Mouse (Mus musculus) heart, embryonic 12.5 days (tissue): ENCODE data around the gene Gramd2. TPM values are rescaled to one million over a fixed set of nuclear protein-coding genes. Genes with fewer than 3 reads are reported as not detected.

ENCODE experiments used
- ATAC-seq: fragments of 200-750 bp; cut with Nextera tagmentation; 2 replicates; pipeline ENCODE4 v1.8.0; 2017; ENCODE audit warnings: moderate TSS enrichment, moderate library complexity; ENCODE audit not compliant: insufficient number of reproducible peaks, low FRiP score
- H3K27ac ChIP-seq: fragments of 300-500 bp; sonication (generic); 2 replicates; pipeline ENCODE4 v1.5.1; 2016; ENCODE audit warnings: mild to moderate bottlenecking, moderate library complexity; ENCODE audit not compliant: poor library complexity, severe bottlenecking
- H3K27me3 ChIP-seq: fragments of 300-500 bp; sonication (generic); replicated peaks from 2 replicates; pipeline ENCODE4 v1.6.1; 2016; ENCODE audit warnings: mild to moderate bottlenecking, moderate library complexity
- H3K36me3 ChIP-seq: fragments of 300-500 bp; sonication (generic); 2 replicates; pipeline ENCODE4 v1.6.1; 2016; ENCODE audit warnings: mild to moderate bottlenecking, moderate library complexity
- H3K4me1 ChIP-seq: fragments of 300-500 bp; sonication (generic); replicated peaks from 2 replicates; pipeline ENCODE4 v1.6.1; 2016; ENCODE audit warnings: mild to moderate bottlenecking
- H3K4me2 ChIP-seq: fragments of 300-500 bp; sonication (generic); 2 replicates; pipeline ENCODE4 v1.6.1; 2016; ENCODE audit warnings: mild to moderate bottlenecking, moderate library complexity
- H3K4me3 ChIP-seq: fragments of 300-500 bp; sonication (generic); 2 replicates; pipeline ENCODE4 v1.5.1; 2016; ENCODE audit warnings: mild to moderate bottlenecking
- H3K9ac ChIP-seq: fragments of 300-500 bp; sonication (generic); 2 replicates; pipeline ENCODE4 v1.6.1; 2016; ENCODE audit warnings: mild to moderate bottlenecking, moderate library complexity
- H3K9me3 ChIP-seq: fragments of 300-500 bp; sonication (generic); replicated peaks from 2 replicates; pipeline ENCODE4 v1.6.1; 2016; ENCODE audit warnings: mild to moderate bottlenecking, moderate library complexity
- WGBS: fragments of 180-500 bp; shearing (Covaris S2); methylation state at CpG from one replicate; pipeline ENCODE4 v1.1.7; 2016; 5-methylcytosine and 5-hydroxymethylcytosine counted together
- polyA plus RNA-seq: library from polyadenylated mRNA; unstranded; fragments of >200 nt; fragmentation: Nextera tagmentation; extraction: Ambion mirVana; gene quantifications from 2 replicates; pipeline ENCODE4 v1.2.1, GENCODE M21; 2016

Gene Gramd2
- 0.32 TPM in 1 of 2 replicates, not detected in the other for polyA plus RNA-seq

GRCm38 (mm10) chr9:59679678-59680533, at the start of gene Gramd2:
Gene Gramd2 (plus strand): TSS chr9:59680144.
- Histone ChIP-seq H3K27me3 (peaks cover 25% of the 10 kb centered on the region), H3K9me3 (no peaks in the 10 kb centered on the region), H3K4me1 (peaks cover 8% of the 10 kb centered on the region), H3K27ac (no peak within 1 kb of the TSS), H3K4me3 (peak within 1 kb of the TSS; percentile 46), H3K9ac (peak within 1 kb of the TSS; percentile 43), H3K36me3 (peaks cover 47% of the 10 kb centered on the region), H3K4me2 (peak within 1 kb of the TSS; percentile 79)
- WGBS: 1% methylated on average over 47 of the region's 47 CpGs
- ATAC-seq: peak; percentile 89

- Histone ChIP-seq H3K27me3 (no peaks in the 10 kb centered on the region), H3K4me1 (no peaks in the 10 kb centered on the region), H3K9me3 (no peaks in the 10 kb centered on the region), H3K9ac (no peak overlapping the region), H3K27ac (no peak overlapping the region), H3K36me3 (peaks cover 70% of the 10 kb centered on the region), H3K4me2 (no peak overlapping the region), H3K4me3 (no peak overlapping the region)
- ATAC-seq: no peak
- 74% methylated on average over 1 of the region's 1 CpGs for WGBS
Measured at GRCm38 (mm10) chr9:59638372-59638771, 41.6 kb upstream of the Gramd2 start.

GRCm38 (mm10) chr9:59639936-59640335, 40.0 kb upstream of the Gramd2 start:
- peaks cover 64% of the 10 kb centered on the region for H3K36me3 ChIP-seq
- H3K4me3 ChIP-seq: no peak overlapping the region
- WGBS: 89% methylated on average over 4 of the region's 4 CpGs
- no peak overlapping the region for H3K9ac ChIP-seq
- H3K4me1 ChIP-seq: no peaks in the 10 kb centered on the region
- H3K4me2 ChIP-seq: no peak overlapping the region
- H3K27ac ChIP-seq: no peak overlapping the region
- no peak for ATAC-seq
- H3K9me3 ChIP-seq: no peaks in the 10 kb centered on the region
- no peaks in the 10 kb centered on the region for H3K27me3 ChIP-seq

- 78% methylated on average over 2 of the region's 2 CpGs for WGBS
- Histone ChIP-seq H3K4me3 (no peak overlapping the region), H3K4me2 (no peak overlapping the region), H3K27ac (no peak overlapping the region), H3K9me3 (no peaks in the 10 kb centered on the region), H3K27me3 (no peaks in the 10 kb centered on the region), H3K36me3 (peaks cover 59% of the 10 kb centered on the region), H3K9ac (no peak overlapping the region), H3K4me1 (no peaks in the 10 kb centered on the region)
- no peak for ATAC-seq
Measured at GRCm38 (mm10) chr9:59641320-59641719, 38.6 kb upstream of the Gramd2 start.

GRCm38 (mm10) chr9:59649911-59650310, 30.0 kb upstream of the Gramd2 start:
- no peak overlapping the region for H3K4me3 ChIP-seq
- no peak for ATAC-seq
- no peaks in the 10 kb centered on the region for H3K9me3 ChIP-seq
- peaks cover 42% of the 10 kb centered on the region for H3K36me3 ChIP-seq
- H3K4me1 ChIP-seq: no peaks in the 10 kb centered on the region
- H3K27ac ChIP-seq: no peak overlapping the region
- no peak overlapping the region for H3K4me2 ChIP-seq
- 95% methylated on average over 4 of the region's 4 CpGs for WGBS
- H3K27me3 ChIP-seq: no peaks in the 10 kb centered on the region
- H3K9ac ChIP-seq: no peak overlapping the region

- Histone ChIP-seq H3K9me3 (no peaks in the 10 kb centered on the region), H3K27me3 (no peaks in the 10 kb centered on the region), H3K4me3 (no peak overlapping the region), H3K27ac (no peak overlapping the region), H3K4me2 (no peak overlapping the region), H3K9ac (no peak overlapping the region), H3K4me1 (peaks cover 3% of the 10 kb centered on the region; the same call in 1 of the 2 replicates), H3K36me3 (peaks cover 30% of the 10 kb centered on the region)
- ATAC-seq: no peak
- 24% methylated on average over 3 of the region's 3 CpGs for WGBS
Measured at GRCm38 (mm10) chr9:59653371-59653770, 26.6 kb upstream of the Gramd2 start.

GRCm38 (mm10) chr9:59654450-59654983, 25.4 kb upstream of the Gramd2 start:
- peaks cover 19% of the 10 kb centered on the region for H3K36me3 ChIP-seq
- H3K4me2 ChIP-seq: no peak overlapping the region
- H3K27ac ChIP-seq: no peak overlapping the region
- H3K4me3 ChIP-seq: no peak overlapping the region
- 77% methylated on average over 2 of the region's 2 CpGs for WGBS
- no peaks in the 10 kb centered on the region for H3K27me3 ChIP-seq
- H3K9ac ChIP-seq: no peak overlapping the region
- ATAC-seq: no peak
- H3K4me1 ChIP-seq: peaks cover 12% of the 10 kb centered on the region
- H3K9me3 ChIP-seq: no peaks in the 10 kb centered on the region

- H3K4me3 ChIP-seq: peak within 1 kb of the TSS; percentile 89
- peaks cover 28% of the 10 kb centered on the region for H3K4me1 ChIP-seq
- H3K27ac ChIP-seq: peak within 1 kb of the TSS; percentile 99
- H3K27me3 ChIP-seq: no peaks in the 10 kb centered on the region
- H3K36me3 ChIP-seq: peaks cover 15% of the 10 kb centered on the region
- WGBS: under 1% methylated on average over 46 of the region's 46 CpGs
- peak within 1 kb of the TSS; percentile 82 for H3K4me2 ChIP-seq
- H3K9ac ChIP-seq: peak within 1 kb of the TSS; percentile 94
- ATAC-seq: peak; percentile 94
- no peaks in the 10 kb centered on the region for H3K9me3 ChIP-seq
Measured at GRCm38 (mm10) chr9:59655958-59656634, 23.8 kb upstream of the Gramd2 start, which contains the start of gene Pkm. Gene Pkm (plus strand): TSS chr9:59656368.

GRCm38 (mm10) chr9:59656635-59657617, 23.0 kb upstream of the Gramd2 start:
- H3K27ac ChIP-seq: peak overlapping the region; percentile 99
- H3K36me3 ChIP-seq: peaks cover 17% of the 10 kb centered on the region
- H3K9me3 ChIP-seq: no peaks in the 10 kb centered on the region
- H3K27me3 ChIP-seq: no peaks in the 10 kb centered on the region
- H3K4me2 ChIP-seq: peak overlapping the region; percentile 82
- peaks cover 36% of the 10 kb centered on the region for H3K4me1 ChIP-seq
- H3K9ac ChIP-seq: peak overlapping the region; percentile 94
- ATAC-seq: peak; percentile 31
- WGBS: under 1% methylated on average over 65 of the region's 65 CpGs
- peak overlapping the region; percentile 89 for H3K4me3 ChIP-seq

GRCm38 (mm10) chr9:59658146-59658545, 21.8 kb upstream of the Gramd2 start:
- H3K27ac ChIP-seq: peak overlapping the region; percentile 99
- H3K9me3 ChIP-seq: no peaks in the 10 kb centered on the region
- peak overlapping the region; percentile 94 for H3K9ac ChIP-seq
- peaks cover 47% of the 10 kb centered on the region for H3K4me1 ChIP-seq
- WGBS: 10% methylated on average over 4 of the region's 4 CpGs
- H3K4me2 ChIP-seq: peak overlapping the region; percentile 82
- H3K36me3 ChIP-seq: peaks cover 24% of the 10 kb centered on the region
- peak overlapping the region; percentile 89 for H3K4me3 ChIP-seq
- H3K27me3 ChIP-seq: no peaks in the 10 kb centered on the region
- no peak for ATAC-seq
